Comparison of ENCODE assay signal across 16 mouse cellular contexts in genomic region chr16:90150126-90150525, GRCm38 (mm10). TPM values are rescaled to one million over a fixed set of nuclear protein-coding genes. Genes with fewer than 3 reads are reported as not detected.
DNase-seq lines count a peak whose midpoint lies in the region; ATAC-seq and TF ChIP-seq lines count a peak whose summit lies in the region.
"Had no signal": no experiment of that assay in that cellular context is flagged by ENCODE, and none has a peak within 500 bp of the region (broad histone marks: within the 10 kb centered on the region; RNA-seq: fewer than 3 reads in every experiment).

No protein-coding gene starts in this region.

- H3K4me2 ChIP-seq in heart, embryonic 16.5 days (ENCODE audit: low read depth, low read length) = peak overlapping the region; percentile 20; the same call in 1 of the 2 replicates
- no peak overlapping the region for H3K4me2 ChIP-seq in neural tube, embryonic 11.5 days (ENCODE audit: low read depth)
- H3K4me2 ChIP-seq in neural tube, embryonic 15.5 days = no peak overlapping the region
- no peak overlapping the region for H3K4me2 ChIP-seq in embryonic facial prominence, embryonic 14.5 days (ENCODE audit: low read depth, low read length)
- no peak overlapping the region for H3K4me2 ChIP-seq in stomach, postnatal 0 days (replicated peaks; ENCODE audit: low read depth)
- H3K4me2 ChIP-seq: liver, embryonic 12.5 days had no signal

- H3K9ac ChIP-seq in heart, embryonic 16.5 days (ENCODE audit: low read length) = no peak overlapping the region
- no peak overlapping the region for H3K9ac ChIP-seq in neural tube, embryonic 11.5 days (ENCODE audit: low read length)
- no peak overlapping the region for H3K9ac ChIP-seq in neural tube, embryonic 15.5 days (replicated peaks)
- H3K9ac ChIP-seq in embryonic facial prominence, embryonic 14.5 days (ENCODE audit: low read depth, low read length) = no peak overlapping the region
- H3K9ac ChIP-seq in stomach, postnatal 0 days (ENCODE audit: low read length) = no peak overlapping the region
- H3K9ac ChIP-seq: liver, embryonic 12.5 days had no signal

- 0 out of 2 replicates have a peak, but pooled peaks cover 4% of the 10 kb centered on the region for H3K27me3 ChIP-seq in heart, embryonic 16.5 days (ENCODE audit: control insufficient read depth, insufficient read depth, low read length)
- H3K27me3 ChIP-seq in neural tube, embryonic 11.5 days (ENCODE audit: control insufficient read depth, insufficient read depth, low read length) = no peaks in the 10 kb centered on the region
- H3K27me3 ChIP-seq in neural tube, embryonic 15.5 days (replicated peaks) = no peaks in the 10 kb centered on the region
- no peaks in the 10 kb centered on the region for H3K27me3 ChIP-seq in embryonic facial prominence, embryonic 14.5 days (replicated peaks; ENCODE audit: control insufficient read depth, insufficient read depth, low read length)
- no peaks in the 10 kb centered on the region for H3K27me3 ChIP-seq in stomach, postnatal 0 days (ENCODE audit: control insufficient read depth, insufficient read depth, low read length)
- H3K27me3 ChIP-seq: liver, embryonic 12.5 days had no signal

- no peak for TF ChIP-seq CTCF in stomach, postnatal 0 days (IDR thresholded peaks at IDR 0.05; ENCODE audit: low read depth)

- no peak overlapping the region for H3K4me3 ChIP-seq in heart, embryonic 16.5 days (ENCODE audit: low read length)
- no peak overlapping the region for H3K4me3 ChIP-seq in neural tube, embryonic 11.5 days (ENCODE audit: low read depth, low read length)
- H3K4me3 ChIP-seq in neural tube, embryonic 15.5 days (replicated peaks) = no peak overlapping the region
- no peak overlapping the region for H3K4me3 ChIP-seq in embryonic facial prominence, embryonic 14.5 days (ENCODE audit: low read depth, low read length)
- H3K4me3 ChIP-seq in stomach, postnatal 0 days (ENCODE audit: low read depth, low read length) = no peak overlapping the region
- H3K4me3 ChIP-seq: gastrocnemius, adult 2 months; liver, embryonic 12.5 days had no signal

- WGBS in heart, embryonic 16.5 days = 29% methylated on average over 7 of the region's 7 CpGs
- 71% methylated on average over 7 of the region's 7 CpGs for WGBS in neural tube, embryonic 11.5 days
- WGBS in neural tube, embryonic 15.5 days = 57% methylated on average over 7 of the region's 7 CpGs
- 57% methylated on average over 7 of the region's 7 CpGs for WGBS in embryonic facial prominence, embryonic 14.5 days
- WGBS in stomach, postnatal 0 days = 43% methylated on average over 6 of the region's 7 CpGs

- ATAC-seq in heart, embryonic 16.5 days (replicated peaks; ENCODE audit: extremely low read depth, insufficient read depth, low FRiP score) = peak; percentile 54
- no peak for ATAC-seq in neural tube, embryonic 11.5 days (ENCODE audit: insufficient read depth, low FRiP score, low TSS enrichment)
- no peak for ATAC-seq in neural tube, embryonic 15.5 days (ENCODE audit: low FRiP score)
- no peak for ATAC-seq in embryonic facial prominence, embryonic 14.5 days (ENCODE audit: low read depth)
- no peak for ATAC-seq in stomach, postnatal 0 days (ENCODE audit: low FRiP score, low TSS enrichment)
- ATAC-seq: CD4-positive, CD25-positive, alpha-beta regulatory T cell, adult 4 months; forebrain, embryonic 14.5 days; liver, embryonic 12.5 days had no signal

- H3K9me3 ChIP-seq in heart, embryonic 16.5 days (replicated peaks; ENCODE audit: control insufficient read depth, low read length) = no peaks in the 10 kb centered on the region
- H3K9me3 ChIP-seq in neural tube, embryonic 11.5 days (ENCODE audit: control insufficient read depth, low read length) = no peaks in the 10 kb centered on the region
- no peaks in the 10 kb centered on the region for H3K9me3 ChIP-seq in neural tube, embryonic 15.5 days (replicated peaks)
- H3K9me3 ChIP-seq in embryonic facial prominence, embryonic 14.5 days (ENCODE audit: control insufficient read depth, low read length) = no peaks in the 10 kb centered on the region
- no peaks in the 10 kb centered on the region for H3K9me3 ChIP-seq in stomach, postnatal 0 days (ENCODE audit: control insufficient read depth, low read length)
- H3K9me3 ChIP-seq: liver, embryonic 12.5 days had no signal

- no peak overlapping the region for H3K27ac ChIP-seq in heart, embryonic 16.5 days (ENCODE audit: low read length)
- no peak overlapping the region for H3K27ac ChIP-seq in neural tube, embryonic 11.5 days (ENCODE audit: low read depth, low read length)
- H3K27ac ChIP-seq in neural tube, embryonic 15.5 days (replicated peaks) = no peak overlapping the region
- peak overlapping the region; percentile 39; the same call in 1 of the 2 replicates for H3K27ac ChIP-seq in embryonic facial prominence, embryonic 14.5 days (replicated peaks; ENCODE audit: low read depth, low read length)
- H3K27ac ChIP-seq in stomach, postnatal 0 days (replicated peaks) = peak overlapping the region; percentile 53; the same call in 1 of the 2 replicates
- H3K27ac ChIP-seq: gastrocnemius, adult 2 months; liver, embryonic 12.5 days had no signal

- H3K36me3 ChIP-seq in heart, embryonic 16.5 days (ENCODE audit: control insufficient read depth, insufficient read depth) = no peaks in the 10 kb centered on the region
- no peaks in the 10 kb centered on the region for H3K36me3 ChIP-seq in neural tube, embryonic 11.5 days (ENCODE audit: control insufficient read depth, insufficient read depth, low read length)
- no peaks in the 10 kb centered on the region for H3K36me3 ChIP-seq in neural tube, embryonic 15.5 days
- H3K36me3 ChIP-seq in embryonic facial prominence, embryonic 14.5 days (ENCODE audit: control insufficient read depth, insufficient read depth, low read length) = no peaks in the 10 kb centered on the region
- H3K36me3 ChIP-seq in stomach, postnatal 0 days (ENCODE audit: control insufficient read depth, insufficient read depth, low read length) = no peaks in the 10 kb centered on the region
- H3K36me3 ChIP-seq: liver, embryonic 12.5 days had no signal

- no peak for TF ChIP-seq EP300 in stomach, postnatal 0 days (optimal IDR thresholded peaks at IDR 0.05)

- H3K4me1 ChIP-seq in heart, embryonic 16.5 days (ENCODE audit: control insufficient read depth, insufficient read depth, low read length) = peaks cover 10% of the 10 kb centered on the region
- 0 out of 2 replicates have a peak, but pooled peaks cover under 1% of the 10 kb centered on the region for H3K4me1 ChIP-seq in neural tube, embryonic 11.5 days (ENCODE audit: control insufficient read depth, insufficient read depth, low read length)
- peaks cover 1% of the 10 kb centered on the region; the same call in 1 of the 2 replicates for H3K4me1 ChIP-seq in neural tube, embryonic 15.5 days
- 0 out of 2 replicates have a peak, but pooled peaks cover 4% of the 10 kb centered on the region for H3K4me1 ChIP-seq in embryonic facial prominence, embryonic 14.5 days (ENCODE audit: control insufficient read depth, insufficient read depth, low read length)
- no peaks in the 10 kb centered on the region for H3K4me1 ChIP-seq in stomach, postnatal 0 days (replicated peaks; ENCODE audit: control insufficient read depth, insufficient read depth)

- DNase-seq in heart, adult 9 months (ENCODE audit: low spot score in 2 of 2) = no peak
- peak; percentile 6 for DNase-seq in neural tube, embryonic 11.5 days (ENCODE audit: low spot score)
- DNase-seq in embryonic facial prominence, embryonic 14.5 days (ENCODE audit: low spot score) = no peak
- DNase-seq in stomach, postnatal 0 days (ENCODE audit: low spot score) = no peak
- no peak for DNase-seq in thymus, adult 18-20 months
- no peak for DNase-seq in right cerebral cortex, postnatal 36 days (ENCODE audit: low spot score in 2 of 2)
- DNase-seq: cerebellum, adult 2 months; embryo, embryonic 11 days; gastrocnemius, adult 2 months; kidney, adult 18-20 months; right cerebral cortex, postnatal 4 days had no signal

RNA-seq across cellular contexts. Expression of gene Tiam1, which starts 6.6 kb away (rescaled TPM):
- 6.9 and 9.4 TPM in 2 replicates for polyA plus RNA-seq in heart, embryonic 16.5 days (2015; fragmentation: Nextera tagmentation; extraction: Ambion mirVana)
- 24.8 and 27.7 TPM in 2 replicates for polyA plus RNA-seq in neural tube, embryonic 11.5 days (2014; fragmentation: Nextera tagmentation; extraction: Ambion mirVana)
- polyA plus RNA-seq in neural tube, embryonic 15.5 days (2015; fragmentation: Nextera tagmentation; extraction: Ambion mirVana) = 15.0 and 23.6 TPM in 2 replicates
- 31.0 and 34.6 TPM in 2 replicates for polyA plus RNA-seq in embryonic facial prominence, embryonic 14.5 days (2014; fragmentation: Nextera tagmentation; extraction: Ambion mirVana)
- polyA plus RNA-seq in stomach, postnatal 0 days (2015; fragmentation: Nextera tagmentation; extraction: Ambion mirVana) = 18.4 and 18.8 TPM in 2 replicates

Comparison
In these comparisons a context has a peak if more than half of its experiments do, and no peak if none do; other contexts are left out.
1. H3K27ac ChIP-seq: peak in embryonic facial prominence, embryonic 14.5 days (single experiment) and stomach, postnatal 0 days (single experiment); none in heart, embryonic 16.5 days (single experiment), neural tube, embryonic 11.5 days (single experiment) and neural tube, embryonic 15.5 days (single experiment).